Mouse (Mus musculus): Measurements from ENCODE around the gene Slx4ip. TPM values are rescaled to one million over a fixed set of nuclear protein-coding genes. Genes with fewer than 3 reads are reported as not detected.

Gene Slx4ip
- total RNA-seq, 2 experiments from 2014 or later = 2.2 to 5.0 TPM

- intact Hi-C loops (cut with DNase I) = no loop called here
Measured at GRCm38 (mm10) chr2:136938249-136938648, 47.2 kb downstream of the Slx4ip start.

GRCm38 (mm10) chr2:136946297-136946696 lies 55.3 kb downstream of the Slx4ip start:
- intact Hi-C loops (cut with DNase I) = no loop called here
- DNase-seq = no peak

More at GRCm38 (mm10) chr2:136938249-136938648, 47.2 kb downstream of the Slx4ip start:
- DNase-seq = no peak

GRCm38 (mm10) chr2:136947500-136947899 lies 56.5 kb downstream of the Slx4ip start:
- intact Hi-C loops (cut with DNase I) = no loop called here

GRCm38 (mm10) chr2:136947937-136948336 lies 56.9 kb downstream of the Slx4ip start:
- intact Hi-C loops (cut with DNase I) = no loop called here
- DNase-seq = peak in 1 of 2 experiments; percentile 5

More at GRCm38 (mm10) chr2:136947500-136947899, 56.5 kb downstream of the Slx4ip start:
- no peak for DNase-seq

GRCm38 (mm10) chr2:136952238-136952637 lies 61.2 kb downstream of the Slx4ip start:
- DNase-seq = no peak
- intact Hi-C loops (cut with DNase I) = no loop called here

GRCm38 (mm10) chr2:136955726-136956571 lies 64.9 kb downstream of the Slx4ip start:
- no peak for DNase-seq
- intact Hi-C loops (cut with DNase I) = no loop called here

- DNase-seq = no peak
- intact Hi-C loops (cut with DNase I) = no loop called here
Measured at GRCm38 (mm10) chr2:136958697-136959096, 67.7 kb downstream of the Slx4ip start.

- intact Hi-C loops (cut with DNase I) = no loop called here
- peak in 1 of 2 experiments; percentile 6 for DNase-seq
Measured at GRCm38 (mm10) chr2:136975774-136976173, 84.8 kb downstream of the Slx4ip start.

GRCm38 (mm10) chr2:136979056-136979772 lies 88.2 kb downstream of the Slx4ip start:
- no peak for DNase-seq
- intact Hi-C loops (cut with DNase I) = no loop called here

GRCm38 (mm10) chr2:136981062-136981879 lies 90.3 kb downstream of the Slx4ip start:
- DNase-seq = no peak
- intact Hi-C loops (cut with DNase I) = loop anchor here (5.0 kb wide), 1 partner anchor 64 kb away; no protein-coding TSS in a partner anchor

GRCm38 (mm10) chr2:136983959-136984358 lies 92.9 kb downstream of the Slx4ip start:
- intact Hi-C loops (cut with DNase I) = loop anchor here (5.0 kb wide), 1 partner anchor 67 kb away; no protein-coding TSS in a partner anchor
- DNase-seq = no peak

- DNase-seq = no peak
- intact Hi-C loops (cut with DNase I) = no loop called here
Measured at GRCm38 (mm10) chr2:136985998-136986730, 95.1 kb downstream of the Slx4ip start.

GRCm38 (mm10) chr2:136993116-136993515 lies 102.1 kb downstream of the Slx4ip start:
- intact Hi-C loops (cut with DNase I) = loop anchor here (10.0 kb wide), 1 partner anchor 742 kb away; no protein-coding TSS in a partner anchor
- DNase-seq = no peak

GRCm38 (mm10) chr2:136997104-136997503 lies 106.1 kb downstream of the Slx4ip start:
- intact Hi-C loops (cut with DNase I) = loop anchor here (5.0 to 10.0 kb wide), 2 partner anchors 738 to 945 kb away; no protein-coding TSS in a partner anchor

GRCm38 (mm10) chr2:137002031-137002430 lies 111.0 kb downstream of the Slx4ip start:
- no peak for DNase-seq
- intact Hi-C loops (cut with DNase I) = no loop called here

More at GRCm38 (mm10) chr2:136997104-136997503, 106.1 kb downstream of the Slx4ip start:
- DNase-seq = peak in 1 of 2 experiments; percentile 16

GRCm38 (mm10) chr2:137006656-137007055 lies 115.6 kb downstream of the Slx4ip start:
- intact Hi-C loops (cut with DNase I) = no loop called here
- no peak for DNase-seq

- DNase-seq = no peak
- intact Hi-C loops (cut with DNase I) = no loop called here
Measured at GRCm38 (mm10) chr2:137011980-137012379, 121.0 kb downstream of the Slx4ip start.

GRCm38 (mm10) chr2:137013151-137013550 lies 122.1 kb downstream of the Slx4ip start:
- no peak for DNase-seq
- intact Hi-C loops (cut with DNase I) = no loop called here

GRCm38 (mm10) chr2:137013811-137014350 lies 122.9 kb downstream of the Slx4ip start:
- intact Hi-C loops (cut with DNase I) = no loop called here
- DNase-seq = no peak
